Mouse (Mus musculus): ENCODE measurements around the gene Rngtt.

Gene Rngtt

GRCm38 (mm10) chr4:33514108-33515000 is 204.2 kb downstream of the Rngtt start:
- in situ Hi-C loops (cut with MseI, MboI) = no loop called here

- in situ Hi-C loops (cut with MseI, MboI) = no loop called here
These were observed 210.1 kb downstream of the Rngtt start for GRCm38 (mm10) chr4:33520196-33520595.

GRCm38 (mm10) chr4:33520938-33521337 is 210.8 kb downstream of the Rngtt start:
- in situ Hi-C loops (cut with MseI, MboI) = no loop called here

- in situ Hi-C loops (cut with MseI, MboI) = no loop called here
These were observed 213.7 kb downstream of the Rngtt start for GRCm38 (mm10) chr4:33523774-33524173.

- in situ Hi-C loops (cut with MseI, MboI) = no loop called here
These were observed 214.5 kb downstream of the Rngtt start for GRCm38 (mm10) chr4:33524481-33525141.

GRCm38 (mm10) chr4:33525272-33525671 is 215.2 kb downstream of the Rngtt start:
- in situ Hi-C loops (cut with MseI, MboI) = no loop called here

GRCm38 (mm10) chr4:33526092-33526491 is 216.0 kb downstream of the Rngtt start:
- in situ Hi-C loops (cut with MseI, MboI) = no loop called here

GRCm38 (mm10) chr4:33526675-33527074 is 216.6 kb downstream of the Rngtt start:
- in situ Hi-C loops (cut with MseI, MboI) = no loop called here

GRCm38 (mm10) chr4:33532596-33532995 is 222.5 kb downstream of the Rngtt start:
- in situ Hi-C loops (cut with MseI, MboI) = no loop called here

GRCm38 (mm10) chr4:33544755-33545576 is 234.9 kb downstream of the Rngtt start:
- in situ Hi-C loops (cut with MseI, MboI) = no loop called here

- in situ Hi-C loops (cut with MseI, MboI) = no loop called here
These were observed 235.4 kb downstream of the Rngtt start for GRCm38 (mm10) chr4:33545577-33545879.

GRCm38 (mm10) chr4:33546278-33546677 is 236.2 kb downstream of the Rngtt start:
- in situ Hi-C loops (cut with MseI, MboI) = no loop called here

- in situ Hi-C loops (cut with MseI, MboI) = no loop called here
These were observed 237.3 kb downstream of the Rngtt start for GRCm38 (mm10) chr4:33547315-33547929.

- in situ Hi-C loops (cut with MseI, MboI) = no loop called here
These were observed 239.5 kb downstream of the Rngtt start for GRCm38 (mm10) chr4:33549606-33550005.

Measured in mouse trophoblast stem cell (cell line).